Mouse (Mus musculus) MEL-GATA-1-ER (cell line): ENCODE results near the gene Sh3bp4.

Experiments
- DNase-seq: peaks from one replicate; pipeline ENCODE4 v3.0.0-alpha.2; 2012; ENCODE audit warnings: low read depth; ENCODE audit errors: extremely low read depth

Sh3bp4 gene

DNA sequence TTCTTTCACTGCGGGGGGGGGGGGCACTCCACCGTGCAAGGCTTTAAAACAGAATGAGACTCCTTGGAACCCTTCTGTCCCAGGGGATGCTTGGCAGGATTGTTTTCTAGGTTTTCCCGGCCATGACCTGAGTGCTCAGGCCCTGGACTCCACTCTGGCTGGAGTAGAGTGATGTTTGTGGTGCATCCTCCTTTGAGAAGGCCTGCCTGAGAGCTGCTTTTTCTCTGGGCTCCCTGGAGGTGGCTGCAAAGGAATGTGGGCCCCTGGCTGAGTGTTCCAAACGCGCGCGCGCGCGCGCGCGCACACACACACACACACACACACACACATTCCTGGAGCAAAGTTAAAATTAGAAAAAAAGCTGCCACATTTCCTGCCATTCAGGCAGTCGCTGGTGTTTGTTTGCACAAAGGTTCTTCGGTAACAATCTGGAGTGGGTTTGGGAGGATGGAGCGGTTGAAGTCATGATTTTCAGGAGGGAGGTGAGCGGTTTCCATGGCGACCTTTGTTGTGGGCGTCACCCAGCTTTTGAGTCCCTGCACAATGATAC, 22.3 kb downstream of the Sh3bp4 start:
- DNase-seq, result no peak

DNA sequence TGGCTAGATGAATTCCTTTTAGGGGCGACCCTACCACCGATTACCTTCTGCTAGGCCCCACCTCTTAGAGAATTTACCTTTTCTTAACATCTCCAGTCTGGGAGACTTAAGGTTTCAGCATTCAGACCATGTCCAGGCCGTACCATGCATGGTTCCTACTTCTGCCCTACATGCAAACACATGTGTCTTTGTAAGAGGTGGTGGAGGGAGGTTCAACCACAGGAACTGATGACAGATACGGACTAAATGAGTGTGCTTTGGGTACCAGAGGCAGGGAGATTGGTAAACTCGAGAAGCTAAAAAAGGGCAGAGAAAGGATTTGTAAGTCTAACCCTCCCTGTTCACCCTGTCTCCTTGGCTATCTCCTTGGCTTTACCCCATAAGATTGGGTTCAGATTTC, 23.5 kb downstream of the Sh3bp4 start:
- DNase-seq, result no peak

DNA sequence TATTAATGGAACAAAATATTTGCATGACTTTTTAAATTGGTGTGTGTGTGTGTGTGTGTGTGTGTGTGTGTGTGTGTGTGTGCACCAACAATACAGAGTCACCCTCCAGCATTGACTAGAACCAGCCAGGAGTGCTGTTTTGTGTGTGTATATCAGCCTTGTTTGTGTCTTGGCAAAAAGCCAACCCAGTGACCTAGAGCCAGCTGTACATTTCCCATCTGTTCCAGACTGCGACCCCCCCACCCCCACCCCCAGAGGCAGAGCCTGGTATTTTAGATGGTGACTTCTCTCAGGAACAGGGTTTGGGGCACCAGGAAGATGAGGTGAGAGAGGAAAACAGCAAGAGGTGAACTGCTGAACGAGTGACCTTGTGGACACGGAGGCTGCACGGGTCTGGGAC, 24.2 kb downstream of the Sh3bp4 start:
- DNase-seq, result no peak

DNA sequence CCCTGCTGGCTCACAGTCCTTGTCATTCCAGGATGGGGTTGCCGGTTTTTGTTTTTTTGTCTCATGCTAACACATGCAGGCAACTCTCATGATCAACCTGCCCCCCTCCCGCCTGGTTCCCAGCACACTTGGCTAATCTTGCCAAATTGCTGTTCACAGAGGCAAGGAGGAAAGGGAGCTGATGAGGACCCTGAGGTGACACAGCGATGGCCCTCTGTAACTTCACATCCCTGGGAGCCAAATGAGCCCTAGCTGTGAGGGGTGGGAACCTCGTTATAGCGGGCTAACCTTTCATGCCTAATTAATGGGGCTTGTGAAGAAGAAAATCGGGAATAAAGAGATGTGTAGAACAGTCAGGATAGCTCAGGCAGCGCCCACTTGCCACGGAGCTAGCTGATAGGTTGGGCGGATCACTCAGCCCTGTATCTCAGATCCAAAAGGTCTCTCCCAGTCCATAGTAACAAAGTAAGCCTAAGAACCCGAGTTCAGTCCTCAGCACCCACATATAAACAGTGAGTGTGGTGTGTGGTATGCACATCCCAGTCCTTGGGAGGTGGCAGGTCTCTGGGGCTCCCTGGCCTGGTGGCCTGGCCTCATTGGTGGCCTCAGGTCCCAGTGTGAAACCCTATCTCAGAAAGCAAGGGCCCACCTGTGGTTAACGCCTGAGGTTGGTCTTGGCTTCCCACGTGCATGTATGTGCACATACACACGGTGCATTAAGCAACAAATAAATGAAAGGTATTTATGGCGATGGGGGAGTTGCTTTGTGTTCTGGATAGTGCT, 25.6 kb downstream of the Sh3bp4 start:
- no peak for DNase-seq

DNA sequence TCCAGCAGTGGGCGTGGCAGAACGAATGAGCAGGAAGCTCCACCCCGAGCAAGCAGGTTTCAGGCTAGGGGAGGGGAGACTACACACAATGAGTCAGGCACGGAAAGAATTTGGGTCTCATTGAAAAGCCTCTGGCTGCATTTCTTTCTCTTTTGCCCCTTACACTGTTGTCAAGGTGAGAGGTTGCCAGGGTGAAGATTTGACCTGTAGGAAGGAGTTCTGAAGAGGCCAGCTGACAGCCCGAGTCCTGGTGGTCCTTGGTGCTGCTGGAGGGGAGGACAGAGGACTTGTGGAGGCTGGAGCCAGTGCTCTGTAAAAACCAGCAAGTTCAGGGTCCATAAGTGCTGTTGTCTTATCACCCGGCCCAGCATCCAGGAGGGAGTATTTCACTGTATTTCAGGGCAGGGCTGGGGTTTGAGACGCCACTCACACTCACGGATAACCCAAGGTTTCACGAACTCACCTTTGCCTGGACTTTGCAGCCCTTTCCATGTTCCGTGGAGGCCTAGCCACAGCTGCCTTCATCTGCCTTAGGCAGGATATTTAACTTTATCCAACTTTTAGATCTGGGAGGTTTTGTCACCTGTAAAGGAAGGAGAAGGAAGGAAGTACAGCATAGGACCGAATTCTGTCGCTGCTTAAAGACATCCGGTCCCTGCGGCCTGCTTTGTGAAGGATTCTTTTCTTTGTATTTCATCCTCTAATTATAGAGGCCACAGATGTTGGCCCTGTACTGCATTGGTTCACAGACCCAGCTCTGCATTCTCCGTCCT, 32.2 kb downstream of the Sh3bp4 start:
- DNase-seq, result no peak

DNA sequence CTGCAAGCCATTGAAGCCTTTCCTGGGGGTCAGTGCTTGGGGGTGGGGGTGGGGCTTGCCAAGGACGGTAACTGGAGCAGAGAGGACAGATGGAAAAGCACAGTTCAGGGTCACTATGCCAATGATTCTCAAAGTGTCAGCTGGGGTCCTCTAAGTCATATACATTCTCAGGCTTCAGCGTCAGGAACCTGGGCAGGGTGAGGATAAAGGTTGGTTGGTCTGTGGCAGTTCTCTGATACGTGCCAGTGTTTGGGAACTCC, 32.7 kb downstream of the Sh3bp4 start:
- DNase-seq, result no peak

DNA sequence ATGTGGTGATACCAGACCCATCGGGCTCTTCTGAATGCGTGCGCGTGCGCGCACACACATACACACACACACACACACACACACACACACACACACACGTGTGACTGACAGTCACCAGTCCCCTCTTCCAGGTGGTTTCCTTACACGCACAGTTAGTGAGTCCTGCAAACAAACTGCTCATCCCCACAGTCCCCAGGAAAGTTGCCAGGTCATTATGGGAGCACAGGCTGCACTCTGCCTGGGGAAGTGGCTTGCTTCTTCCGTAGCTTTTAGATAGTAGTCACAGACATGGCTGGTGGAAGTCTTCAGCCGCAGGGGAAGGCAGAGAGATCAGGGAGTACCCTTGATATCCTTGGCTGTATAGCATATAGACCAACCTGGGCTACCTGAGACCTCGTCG, 33.3 kb downstream of the Sh3bp4 start:
- DNase-seq, result no peak

DNA sequence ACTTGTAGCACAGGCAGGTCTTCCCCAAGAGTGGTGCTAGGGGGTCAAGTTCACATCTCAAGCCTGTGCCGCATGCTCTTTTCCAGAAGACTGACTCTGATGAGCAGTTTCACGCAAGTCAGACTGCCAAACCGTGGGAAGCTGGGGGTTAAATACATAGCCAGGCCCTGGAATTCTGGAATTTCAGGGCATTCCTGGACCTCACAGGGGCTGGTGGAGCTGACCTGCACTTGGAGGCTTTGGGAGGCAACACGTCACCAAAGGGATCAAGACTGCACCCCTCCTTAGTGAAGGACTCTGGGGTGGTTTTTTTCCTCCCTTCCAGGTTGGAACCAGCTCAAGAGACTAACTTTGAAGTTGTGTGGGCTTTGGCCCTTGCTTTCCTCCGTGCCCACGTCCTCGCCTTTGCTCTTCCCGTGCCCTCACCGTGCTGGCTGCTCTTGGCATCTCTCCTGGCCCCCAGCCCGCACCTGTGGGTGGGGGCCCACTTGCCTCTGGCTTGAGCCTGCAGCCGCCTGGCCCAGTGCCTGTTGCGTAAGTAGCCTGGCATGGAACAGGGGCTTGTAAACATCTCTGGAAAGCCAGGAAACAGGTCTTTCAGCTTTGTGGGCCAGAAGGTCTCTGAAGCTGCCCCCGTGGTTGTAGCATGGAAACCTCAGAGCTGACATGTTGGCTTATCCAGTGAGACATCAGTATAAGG, 34.0 kb downstream of the Sh3bp4 start:
- no peak for DNase-seq

DNA sequence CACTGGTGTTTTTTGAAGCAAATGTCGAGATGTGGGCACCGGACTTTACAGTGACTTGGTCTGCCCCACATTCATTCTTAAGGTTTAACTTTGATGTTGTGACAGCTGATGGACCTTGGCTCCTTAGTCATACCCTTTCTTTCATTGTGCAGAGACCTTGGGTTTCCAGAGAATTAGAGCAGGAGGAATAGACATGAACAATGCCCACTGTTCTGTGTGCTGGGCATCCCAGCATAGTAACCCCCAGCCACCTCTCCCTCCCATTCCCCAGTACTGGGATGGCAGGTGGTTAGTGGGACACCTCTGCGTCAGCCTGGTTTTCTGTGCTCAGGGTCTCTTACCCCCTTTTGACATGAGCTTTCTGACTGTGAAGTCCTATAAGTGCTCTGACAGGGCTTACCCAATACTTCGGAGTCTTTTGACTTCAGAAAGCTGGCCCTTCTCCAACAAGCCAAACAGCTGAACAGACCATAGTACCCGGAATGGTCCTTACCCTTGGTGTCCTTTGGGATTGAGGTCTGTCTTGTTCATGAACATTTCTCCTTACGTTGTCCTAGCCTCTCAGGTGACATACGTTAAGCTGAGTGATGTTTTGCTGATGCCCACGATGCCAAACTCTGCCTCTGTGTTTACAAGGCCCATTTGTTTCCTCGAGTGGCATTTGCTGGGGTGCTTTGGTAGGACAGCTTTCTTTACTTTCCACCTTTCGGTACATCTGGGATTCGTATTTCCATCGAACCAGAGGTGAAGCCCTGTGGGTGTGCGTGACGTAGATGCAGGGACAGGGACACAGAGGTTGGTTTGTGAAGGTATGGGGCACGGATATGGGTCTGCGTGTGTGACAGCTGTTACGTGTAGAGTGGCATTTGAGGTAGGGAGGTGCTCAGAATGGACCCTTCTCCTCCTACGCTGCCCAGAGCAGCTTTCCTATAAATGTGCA, 35.9 kb downstream of the Sh3bp4 start:
- no peak for DNase-seq

DNA sequence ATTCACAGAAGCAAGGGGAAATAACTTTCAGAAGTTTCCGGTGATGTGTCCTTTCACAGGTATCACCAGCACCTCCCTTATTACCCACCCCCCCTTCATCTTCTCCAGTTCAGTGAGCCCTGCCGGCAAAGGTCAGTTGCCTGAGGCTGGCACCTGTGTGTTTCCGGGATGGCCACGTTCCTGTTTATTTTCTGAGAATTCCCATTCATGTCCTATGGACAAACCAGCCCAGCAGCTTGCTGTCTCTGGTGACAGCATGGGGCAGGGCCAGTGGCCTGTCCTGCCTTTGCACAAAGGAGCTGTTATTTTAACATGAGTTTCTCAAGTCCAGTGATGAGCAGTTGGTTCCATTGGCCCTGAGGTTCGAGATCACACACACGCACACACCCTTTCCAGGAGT, 37.3 kb downstream of the Sh3bp4 start:
- DNase-seq, result no peak

DNA sequence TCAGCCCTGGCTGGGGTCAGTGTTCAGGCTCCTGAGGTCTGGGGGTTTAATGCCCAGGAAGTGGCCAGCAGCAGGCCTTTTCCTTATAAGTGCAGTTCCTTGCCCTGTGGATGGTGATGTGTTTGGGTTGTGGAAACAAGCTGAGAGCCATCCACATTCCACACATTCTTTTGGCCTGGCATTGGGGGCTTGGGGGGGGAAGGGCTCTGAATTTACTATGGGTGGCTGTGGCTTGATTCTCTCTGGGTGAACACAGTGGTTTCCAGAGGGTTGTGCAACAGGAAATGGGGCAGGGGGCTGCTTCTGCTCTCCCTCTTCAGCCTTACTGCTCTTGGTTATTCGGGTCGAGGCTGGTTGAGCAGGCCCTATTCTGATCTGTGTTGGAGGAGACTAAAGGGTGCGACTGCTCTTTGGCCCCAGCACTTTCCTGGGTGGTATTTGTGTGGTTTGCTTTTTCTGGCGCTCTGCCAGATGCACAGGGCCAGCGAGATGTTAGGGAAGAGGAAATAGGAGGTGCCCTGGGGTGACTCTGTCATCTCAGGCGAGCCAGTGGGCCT, 38.2 kb downstream of the Sh3bp4 start:
- DNase-seq, result no peak

DNA sequence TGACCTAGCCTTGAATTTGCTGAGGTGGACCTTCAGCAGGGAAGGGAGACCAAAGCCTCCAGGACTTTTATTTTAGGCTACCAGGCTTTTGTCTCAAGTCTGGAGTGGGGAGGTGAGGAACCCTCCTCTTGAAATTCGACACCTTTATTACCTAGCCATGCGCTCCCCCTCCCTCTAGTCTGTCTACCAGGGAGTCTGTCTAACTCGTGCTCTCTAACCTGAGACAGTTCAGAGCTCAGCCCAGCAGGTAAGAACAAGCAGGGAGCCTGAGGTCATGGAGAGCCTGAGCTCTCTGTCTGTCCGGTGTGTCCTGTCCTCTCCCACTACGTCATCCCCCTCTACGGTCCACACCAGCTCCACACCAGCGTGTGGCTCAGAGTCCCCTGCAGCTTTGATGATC, 39.6 kb downstream of the Sh3bp4 start:
- DNase-seq, result no peak

DNA sequence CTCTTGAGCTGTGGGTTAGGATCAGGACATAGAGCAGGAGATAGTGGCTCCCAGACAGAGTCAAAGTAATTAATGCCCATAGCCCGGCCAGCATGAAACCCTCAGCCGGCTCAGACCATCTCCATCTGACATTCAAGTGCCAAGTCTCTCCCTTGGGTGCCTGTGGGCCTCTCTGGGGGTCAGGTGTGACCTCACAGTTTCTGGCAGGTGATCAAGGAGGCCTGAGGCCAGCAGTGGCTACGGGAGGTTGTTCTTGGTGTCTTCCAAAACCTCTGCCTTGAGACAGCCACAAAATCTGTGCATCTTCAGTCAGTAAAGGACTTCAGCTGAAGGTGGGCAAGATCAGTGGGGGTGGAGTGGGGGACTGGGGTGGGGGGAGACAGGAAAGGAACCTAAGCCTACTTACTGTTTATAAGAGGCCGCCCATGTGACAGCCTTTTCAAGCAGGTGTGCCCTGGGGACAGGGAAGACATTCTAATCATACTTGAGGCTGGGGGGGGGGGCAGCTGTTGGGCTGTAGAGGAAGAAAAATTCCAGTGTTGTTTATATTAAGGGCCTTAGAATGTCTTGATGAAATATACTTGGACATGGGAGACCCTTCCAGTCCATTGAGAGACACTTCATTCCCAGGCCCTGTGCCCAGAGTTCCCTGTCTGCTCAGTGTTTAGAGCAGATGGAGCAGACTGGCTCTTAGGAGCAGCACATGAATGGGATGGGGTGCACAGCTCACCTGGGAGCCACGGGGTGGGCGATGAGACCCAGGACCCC, 40.7 kb downstream of the Sh3bp4 start:
- no peak for DNase-seq

DNA sequence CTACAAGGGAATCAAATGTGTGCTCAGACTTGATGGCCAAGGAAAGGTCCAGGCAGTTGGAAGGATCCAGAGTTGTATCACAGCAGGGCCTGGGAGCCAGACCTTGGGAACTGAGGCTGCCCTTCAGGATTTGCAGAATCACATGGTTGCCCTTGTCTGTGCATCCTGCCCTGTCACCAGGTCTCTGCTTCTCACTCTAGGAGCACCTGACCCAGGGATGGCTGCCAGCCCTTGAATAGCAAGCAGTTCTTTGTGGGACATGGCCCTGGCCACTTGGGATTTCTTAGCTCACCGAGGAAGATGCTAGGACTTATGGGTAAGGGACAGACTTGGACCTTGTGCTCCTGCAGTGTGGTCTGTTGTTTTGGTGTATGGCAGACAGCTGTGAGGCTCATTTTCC, 42.3 kb downstream of the Sh3bp4 start:
- no peak for DNase-seq

DNA sequence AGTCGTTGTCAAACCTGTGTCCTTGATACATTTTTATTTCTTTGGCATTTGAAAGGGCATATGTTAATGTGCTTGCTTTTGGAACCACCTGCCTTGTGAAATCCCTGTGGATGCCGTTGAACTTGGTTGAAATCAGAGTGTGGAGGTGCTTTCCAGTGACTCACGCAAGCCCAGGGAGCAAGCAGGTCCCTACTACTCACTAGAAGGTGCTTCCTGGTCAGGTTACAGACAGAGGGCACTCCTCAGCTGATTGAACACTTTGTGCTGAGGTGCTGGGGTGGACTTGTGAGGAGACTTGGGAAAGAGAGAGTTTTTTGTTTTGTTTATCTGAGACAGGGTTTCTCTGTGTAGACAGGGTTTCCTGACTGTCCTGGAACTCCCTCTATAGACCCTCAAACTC, 43.5 kb downstream of the Sh3bp4 start:
- no peak for DNase-seq

DNA sequence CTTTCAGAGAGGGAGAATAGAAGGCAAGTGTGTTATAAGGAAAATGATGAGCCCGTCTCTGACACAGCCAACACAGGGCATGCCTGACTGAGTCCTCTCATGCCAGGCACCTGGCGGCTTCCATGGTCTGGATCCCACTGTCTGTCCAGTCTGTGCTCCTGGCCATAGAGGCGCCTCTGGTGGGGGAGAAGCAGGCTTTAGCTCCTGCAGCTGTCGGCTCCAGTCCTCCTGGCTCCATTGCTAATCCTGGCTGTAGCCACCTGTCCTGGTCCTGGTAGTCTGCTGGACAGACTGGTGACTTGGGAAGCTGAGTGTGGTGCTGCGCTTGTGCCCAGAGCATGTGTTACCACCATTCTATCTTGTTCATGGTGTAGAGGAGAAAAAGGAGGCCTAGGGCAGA, 46.8 kb downstream of the Sh3bp4 start:
- DNase-seq, result no peak

DNA sequence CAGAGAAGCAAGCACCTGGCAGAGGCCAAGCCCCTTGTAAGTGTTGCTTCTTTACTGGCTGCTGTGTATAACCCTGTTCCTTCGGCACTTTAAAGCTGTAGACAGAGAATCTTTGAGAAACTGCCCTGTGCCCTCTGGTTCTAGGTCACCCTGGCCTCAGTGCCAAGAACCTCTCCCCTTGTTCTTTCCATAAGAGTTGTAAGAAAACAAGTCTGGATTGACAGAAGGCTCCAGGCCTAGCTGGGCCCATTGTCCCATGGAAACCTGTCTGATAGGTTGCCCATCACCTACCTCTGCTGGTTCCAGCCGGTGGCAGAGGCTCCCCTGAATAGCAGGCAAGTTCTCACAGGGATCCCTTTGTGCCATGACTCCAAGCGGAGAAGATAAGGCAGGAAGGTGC, 47.9 kb downstream of the Sh3bp4 start:
- DNase-seq, result no peak

DNA sequence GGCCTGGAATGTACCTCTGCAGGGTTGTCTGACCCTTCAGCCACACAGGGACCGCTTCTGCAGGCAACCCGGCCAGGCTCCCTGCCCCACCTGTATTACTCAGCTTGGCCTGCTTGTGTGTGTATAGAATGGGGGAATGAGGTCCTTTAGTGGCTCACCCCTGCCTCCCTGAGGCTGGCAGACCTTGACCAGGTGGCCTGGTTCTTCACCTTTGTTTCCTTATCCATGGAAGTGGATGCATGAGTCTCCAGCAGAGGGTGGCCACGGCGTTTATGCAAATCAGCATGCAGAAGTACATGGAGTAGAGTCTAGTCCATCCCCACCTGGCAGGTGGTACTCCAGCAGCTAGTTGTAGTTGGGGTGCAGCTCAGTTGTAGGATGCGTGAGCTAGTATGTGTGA, 48.6 kb downstream of the Sh3bp4 start:
- DNase-seq, result no peak

DNA sequence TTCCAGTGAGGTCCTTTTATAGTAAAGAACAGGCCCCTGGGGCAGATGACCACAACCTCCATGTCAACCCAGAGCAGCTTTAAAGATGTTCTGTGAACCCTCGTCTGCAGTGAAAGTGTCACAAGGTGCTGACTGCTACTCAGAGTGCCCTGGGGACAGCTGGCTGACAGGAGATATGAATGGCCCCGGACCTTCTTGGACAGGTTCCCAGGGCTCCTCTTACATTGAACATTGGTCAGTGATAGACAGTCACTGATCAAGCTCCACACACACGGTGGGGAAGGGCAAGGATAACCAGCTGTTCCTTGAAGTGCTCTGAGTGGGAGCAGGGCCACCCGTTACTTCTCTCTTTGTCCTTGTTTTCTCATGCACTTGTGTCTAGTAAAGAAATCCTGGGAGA, 50.1 kb downstream of the Sh3bp4 start:
- no peak for DNase-seq

DNA sequence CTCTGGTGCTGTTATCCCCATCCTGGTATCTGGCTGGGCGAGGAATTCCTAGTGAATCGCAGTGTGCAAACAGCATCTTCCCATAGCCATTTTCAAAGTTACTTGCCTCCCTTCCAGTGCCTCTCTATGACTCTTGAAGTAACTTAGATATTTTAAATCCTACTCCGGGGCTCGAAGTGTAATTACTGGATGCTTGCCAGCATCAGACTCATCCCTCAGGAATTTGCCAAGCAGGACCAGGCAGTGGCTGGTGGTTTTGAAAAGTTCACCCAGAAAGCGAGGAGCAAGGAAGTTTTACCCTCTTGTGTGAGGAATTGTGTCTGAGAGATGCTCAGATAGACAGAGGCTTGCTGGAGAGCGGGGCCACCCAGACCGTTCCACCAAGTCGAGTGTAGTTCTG, 51.3 kb downstream of the Sh3bp4 start:
- DNase-seq, result no peak
